ENCODE assay signal across 23 mouse cellular contexts in genomic region chr1:139053003-139053402, GRCm38 (mm10).
A peak's percentile ranks its signal among the peaks of the same experiment; 100 is the strongest.
DNase-seq lines count a peak whose midpoint lies in the region; ATAC-seq and TF ChIP-seq lines count a peak whose summit lies in the region.
"Had no signal": no experiment of that assay in that cellular context is flagged by ENCODE, and none has a peak within 500 bp of the region (broad histone marks: within the 10 kb centered on the region; RNA-seq: fewer than 3 reads in every experiment).

No protein-coding gene starts in this region.

- ATAC-seq in common myeloid progenitor, adult 5-6 weeks (replicated peaks; ENCODE audit: low read depth, poor library complexity, severe bottlenecking) = peak; percentile 58
- ATAC-seq: activated CD4-positive, CD25-positive, alpha-beta regulatory T cell, adult 4 months; CD4-positive, CD25-positive, alpha-beta regulatory T cell, adult 4 months; Patski had no signal

- TF ChIP-seq RAD21 in MEL (IDR thresholded peaks at IDR 0.05; ENCODE audit: low read depth, low read length) = no peak

- peaks cover 0 to 6% of the 10 kb centered on the region in 2 experiments; a peak in 1 of 4 replicates for H3K4me1 ChIP-seq in MEL (ENCODE audit: control insufficient read depth in 1 of 2, insufficient read depth in 2 of 2, low read length in 2 of 2)

- no peak for TF ChIP-seq CTCF in MEL (IDR thresholded peaks at IDR 0.05 in 2 of 3, conservative IDR thresholded peaks at IDR 0.05 in 1 of 3; ENCODE audit: control insufficient read depth in 1 of 3, insufficient read depth in 1 of 3, low read depth in 2 of 3, low read length in 3 of 3, poor library complexity in 1 of 3, severe bottlenecking in 1 of 3)

- no peak for TF ChIP-seq POLR2A in MEL (IDR thresholded peaks at IDR 0.05; ENCODE audit: control insufficient read depth in 1 of 2, insufficient read depth in 1 of 2, low read depth in 1 of 2, low read length in 2 of 2, poor library complexity in 1 of 2)

- H3K79me2 ChIP-seq in MEL (ENCODE audit: control insufficient read depth, insufficient read depth, low read length, poor library complexity) = no peaks in the 10 kb centered on the region

- no peaks in the 10 kb centered on the region for H3K27me3 ChIP-seq in MEL (ENCODE audit: control insufficient read depth in 1 of 2, insufficient read depth in 2 of 2, low read length in 2 of 2)
- H3K27me3 ChIP-seq: CH12.LX, Patski had no signal

- no peak overlapping the region for H3K9ac ChIP-seq in MEL (ENCODE audit: control insufficient read depth, low read depth, low read length, poor library complexity, severe bottlenecking)

- no peak overlapping the region for H3K4me3 ChIP-seq in MEL (ENCODE audit: control insufficient read depth in 1 of 2, insufficient read depth in 1 of 2, low read depth in 2 of 2, low read length in 2 of 2)

- peaks cover 0 to 7% of the 10 kb centered on the region in 2 experiments; a peak in 2 of 4 replicates for H3K36me3 ChIP-seq in MEL (ENCODE audit: control insufficient read depth in 1 of 2, insufficient read depth in 2 of 2, low read length in 2 of 2)

- H3K27ac ChIP-seq in MEL (ENCODE audit: control insufficient read depth, low read depth, low read length) = no peak overlapping the region

- TF ChIP-seq EP300 in MEL (IDR thresholded peaks at IDR 0.05; ENCODE audit: low read depth in 1 of 2, low read length in 2 of 2) = peak; percentile 28 to 71; a peak in 3 of 4 replicates

- peak; percentile 49 for DNase-seq in 416B (ENCODE audit: low read depth)
- DNase-seq in MEL (ENCODE audit: low read depth, low spot score) = peak; percentile 42
- DNase-seq in thymus, postnatal 4 days = no peak
- DNase-seq in heart, adult 11 months = no peak
- DNase-seq in right cerebral cortex, adult 18-20 months = no peak
- DNase-seq: adrenal gland, adult 2 months; adrenal gland, adult 8-10 months; adrenal gland, postnatal 10 days; adrenal gland, postnatal 14 days; adrenal gland, postnatal 25 days; adrenal gland, postnatal 36 days; B cell, adult 2 months; cerebellum, adult 11 months; cerebellum, adult 11-12 months; cerebellum, adult 18-20 months; cerebellum, adult 2 months; cerebellum, adult 8-10 months had no signal

- H3K9me3 ChIP-seq in MEL (replicated peaks; ENCODE audit: insufficient read depth, low read length) = no peaks in the 10 kb centered on the region
- H3K9me3 ChIP-seq: G1E had no signal

TF ChIP-seq in MEL, 35 proteins besides CTCF, POLR2A, EP300 and RAD21:
- TF ChIP-seq E2F4 (IDR thresholded peaks at IDR 0.05; ENCODE audit: borderline replicate concordance, low read depth, low read length) = no peak
- TF ChIP-seq SMC3 (IDR thresholded peaks at IDR 0.05; ENCODE audit: low read depth, low read length) = no peak
- no peak for TF ChIP-seq POLR2AphosphoS2 (IDR thresholded peaks at IDR 0.05; ENCODE audit: low read length)
- TF ChIP-seq GATA1 (IDR thresholded peaks at IDR 0.05; ENCODE audit: low read depth, low read length) = peak; percentile 39; the same call in 1 of the 2 replicates
- TF ChIP-seq ELF1 (IDR thresholded peaks at IDR 0.05; ENCODE audit: low read depth, low read length) = no peak
- TF ChIP-seq RCOR1 (IDR thresholded peaks at IDR 0.05; ENCODE audit: low read depth, low read length) = no peak
- TF ChIP-seq USF1 (IDR thresholded peaks at IDR 0.05; ENCODE audit: low read depth, low read length) = no peak
- TF ChIP-seq NRF1 (IDR thresholded peaks at IDR 0.05; ENCODE audit: insufficient read depth, low read depth, low read length, poor library complexity, severe bottlenecking) = no peak
- TF ChIP-seq SIN3A (IDR thresholded peaks at IDR 0.05; ENCODE audit: low read length) = no peak
- no peak for TF ChIP-seq USF2 (IDR thresholded peaks at IDR 0.05; ENCODE audit: borderline replicate concordance in 1 of 2, insufficient read depth in 1 of 2, low read depth in 1 of 2, low read length in 2 of 2)
- TF ChIP-seq ZNF384 (IDR thresholded peaks at IDR 0.05; ENCODE audit: low read depth, low read length) = peak; percentile 84

Comparison
In these comparisons a context has a peak if more than half of its experiments do, and no peak if none do; other contexts are left out.
1. DNase-seq: peak in 416B (single experiment) and MEL (single experiment); none in thymus, postnatal 4 days (single experiment), heart, adult 11 months (single experiment) and right cerebral cortex, adult 18-20 months (single experiment).